Mouse (Mus musculus): Measurements from ENCODE around the gene Rsrc2. TPM values are rescaled to one million over a fixed set of nuclear protein-coding genes. Genes with fewer than 3 reads are reported as not detected.
A peak's percentile ranks its signal among the peaks of the same experiment; 100 is the strongest.
"Not testable (repeated sequence)": the region's sequence is repeated elsewhere in the genome, so short reads cannot be mapped to it uniquely, and the experiment has no call there.

The Rsrc2 gene
- 30.1 and 34.2 TPM in 2 replicates for polyA plus RNA-seq (2015; fragmentation: Nextera tagmentation; extraction: Ambion mirVana)

GRCm38 (mm10) chr5:123749065-123750064, at the start of gene Rsrc2, which contains the start of gene Kntc1:
Rsrc2 (minus strand) TSS chr5:123749414.
Kntc1 (plus strand) TSS chr5:123749716.
- under 1% methylated on average over 63 of the region's 63 CpGs for WGBS (ENCODE audit: insufficient replicate concordance)

GRCm38 (mm10) chr5:123793081-123793480, 43.9 kb upstream of the Rsrc2 start:
- Histone ChIP-seq H3K4me2 (no peak overlapping the region), H3K9me3 (replicated peaks) (no peaks in the 10 kb centered on the region), H3K27me3 (no peaks in the 10 kb centered on the region), H3K4me3 (replicated peaks) (no peak overlapping the region), H3K9ac (no peak overlapping the region), H3K27ac (replicated peaks) (no peak overlapping the region), H3K36me3 (replicated peaks) (peaks cover 97% of the 10 kb centered on the region), H3K4me1 (replicated peaks) (no peaks in the 10 kb centered on the region)
- ATAC-seq (ENCODE audit: insufficient read depth), result no peak
- WGBS (ENCODE audit: insufficient replicate concordance), result 69% methylated on average over 2 of the region's 2 CpGs

More at GRCm38 (mm10) chr5:123749065-123750064, at the start of gene Rsrc2, which contains the start of gene Kntc1:
- Histone ChIP-seq H3K27ac (replicated peaks) (peak within 1 kb of the TSS; percentile 99), H3K9me3 (replicated peaks) (no peaks in the 10 kb centered on the region), H3K9ac (peak within 1 kb of the TSS; percentile 76), H3K4me1 (replicated peaks) (peaks cover 52% of the 10 kb centered on the region), H3K4me2 (peak within 1 kb of the TSS; percentile 72), H3K27me3 (no peaks in the 10 kb centered on the region), H3K36me3 (replicated peaks) (peaks cover 43% of the 10 kb centered on the region), H3K4me3 (replicated peaks) (peak within 1 kb of the TSS; percentile 72)
- ATAC-seq (ENCODE audit: insufficient read depth), result peak; percentile 87

GRCm38 (mm10) chr5:123788976-123789375, 39.8 kb upstream of the Rsrc2 start:
- H3K9ac ChIP-seq, result no peak overlapping the region
- no peak overlapping the region for H3K4me2 ChIP-seq
- H3K27me3 ChIP-seq, result no peaks in the 10 kb centered on the region
- 86% methylated on average over 7 of the region's 7 CpGs for WGBS (ENCODE audit: insufficient replicate concordance)
- no peak overlapping the region for H3K4me3 ChIP-seq (replicated peaks)
- H3K9me3 ChIP-seq (replicated peaks), result no peaks in the 10 kb centered on the region
- H3K27ac ChIP-seq (replicated peaks), result no peak overlapping the region
- H3K4me1 ChIP-seq (replicated peaks), result no peaks in the 10 kb centered on the region
- H3K36me3 ChIP-seq (replicated peaks), result peaks cover 97% of the 10 kb centered on the region
- no peak for ATAC-seq (ENCODE audit: insufficient read depth)

GRCm38 (mm10) chr5:123781864-123782263, 32.6 kb upstream of the Rsrc2 start:
- H3K9ac ChIP-seq, result no peak overlapping the region
- no peaks in the 10 kb centered on the region for H3K4me1 ChIP-seq (replicated peaks)
- ATAC-seq (ENCODE audit: insufficient read depth), result no peak
- no peaks in the 10 kb centered on the region for H3K9me3 ChIP-seq (replicated peaks)
- peaks cover 99% of the 10 kb centered on the region for H3K36me3 ChIP-seq (replicated peaks)
- no peaks in the 10 kb centered on the region for H3K27me3 ChIP-seq
- no peak overlapping the region for H3K4me3 ChIP-seq (replicated peaks)
- 83% methylated on average over 4 of the region's 4 CpGs for WGBS (ENCODE audit: insufficient replicate concordance)
- no peak overlapping the region for H3K27ac ChIP-seq (replicated peaks)
- H3K4me2 ChIP-seq, result no peak overlapping the region

- no peak overlapping the region for H3K4me2 ChIP-seq
- no peak overlapping the region for H3K27ac ChIP-seq (replicated peaks)
- no peak overlapping the region for H3K9ac ChIP-seq
- H3K27me3 ChIP-seq, result no peaks in the 10 kb centered on the region
- peaks cover 99% of the 10 kb centered on the region for H3K36me3 ChIP-seq (replicated peaks)
- WGBS (ENCODE audit: insufficient replicate concordance), result 84% methylated on average over 8 of the region's 8 CpGs
- no peak overlapping the region for H3K4me3 ChIP-seq (replicated peaks)
- no peaks in the 10 kb centered on the region for H3K9me3 ChIP-seq (replicated peaks)
- no peaks in the 10 kb centered on the region for H3K4me1 ChIP-seq (replicated peaks)
- ATAC-seq (ENCODE audit: insufficient read depth), result no peak
These were observed 31.5 kb upstream of the Rsrc2 start for GRCm38 (mm10) chr5:123780716-123781115.

- WGBS (ENCODE audit: insufficient replicate concordance), result 78% methylated on average over 9 of the region's 9 CpGs
- Histone ChIP-seq H3K4me1 (replicated peaks) (no peaks in the 10 kb centered on the region), H3K4me3 (replicated peaks) (no peak overlapping the region), H3K27me3 (no peaks in the 10 kb centered on the region), H3K9me3 (replicated peaks) (no peaks in the 10 kb centered on the region), H3K36me3 (replicated peaks) (peaks cover 99% of the 10 kb centered on the region), H3K4me2 (no peak overlapping the region), H3K9ac (no peak overlapping the region), H3K27ac (replicated peaks) (no peak overlapping the region)
- no peak for ATAC-seq (ENCODE audit: insufficient read depth)
These were observed 24.2 kb upstream of the Rsrc2 start for GRCm38 (mm10) chr5:123773441-123773840.

GRCm38 (mm10) chr5:123766455-123766854, 17.2 kb upstream of the Rsrc2 start:
- H3K27me3 ChIP-seq; ATAC-seq (ENCODE audit: insufficient read depth); H3K9ac ChIP-seq; H3K4me1 ChIP-seq (replicated peaks); H3K4me2 ChIP-seq; H3K9me3 ChIP-seq (replicated peaks); H3K27ac ChIP-seq (replicated peaks); H3K4me3 ChIP-seq (replicated peaks): not testable (repeated sequence)
- WGBS (ENCODE audit: insufficient replicate concordance), result 91% methylated on average over 11 of the region's 11 CpGs
- peaks cover 94% of the 10 kb centered on the region for H3K36me3 ChIP-seq (replicated peaks)

GRCm38 (mm10) chr5:123765506-123765905, 16.3 kb upstream of the Rsrc2 start:
- Histone ChIP-seq H3K4me3 (replicated peaks) (no peak overlapping the region), H3K36me3 (replicated peaks) (peaks cover 93% of the 10 kb centered on the region), H3K9ac (no peak overlapping the region), H3K4me2 (no peak overlapping the region), H3K9me3 (replicated peaks) (no peaks in the 10 kb centered on the region), H3K4me1 (replicated peaks) (no peaks in the 10 kb centered on the region), H3K27ac (replicated peaks) (no peak overlapping the region), H3K27me3 (no peaks in the 10 kb centered on the region)
- no peak for ATAC-seq (ENCODE audit: insufficient read depth)
- 79% methylated on average over 11 of the region's 11 CpGs for WGBS (ENCODE audit: insufficient replicate concordance)

- H3K27ac ChIP-seq (replicated peaks), result peak overlapping the region; percentile 99
- peak overlapping the region; percentile 76 for H3K9ac ChIP-seq
- H3K9me3 ChIP-seq (replicated peaks), result no peaks in the 10 kb centered on the region
- peak overlapping the region; percentile 72 for H3K4me2 ChIP-seq
- ATAC-seq (ENCODE audit: insufficient read depth), result peak; percentile 4
- no peaks in the 10 kb centered on the region for H3K27me3 ChIP-seq
- under 1% methylated on average over 18 of the region's 18 CpGs for WGBS (ENCODE audit: insufficient replicate concordance)
- H3K4me3 ChIP-seq (replicated peaks), result peak overlapping the region; percentile 72
- H3K4me1 ChIP-seq (replicated peaks), result peaks cover 52% of the 10 kb centered on the region
- H3K36me3 ChIP-seq (replicated peaks), result peaks cover 43% of the 10 kb centered on the region
These were observed 712 bp downstream of the Rsrc2 start for GRCm38 (mm10) chr5:123748339-123749064.

GRCm38 (mm10) chr5:123747604-123748003, 1.6 kb downstream of the Rsrc2 start:
- H3K27ac ChIP-seq (replicated peaks), result peak overlapping the region; percentile 30; the same call in 1 of the 2 replicates
- no peaks in the 10 kb centered on the region for H3K27me3 ChIP-seq
- H3K4me2 ChIP-seq, result peak overlapping the region; percentile 72
- ATAC-seq (ENCODE audit: insufficient read depth), result no peak
- WGBS (ENCODE audit: insufficient replicate concordance), result 24% methylated on average over 7 of the region's 7 CpGs
- H3K9me3 ChIP-seq (replicated peaks), result no peaks in the 10 kb centered on the region
- peak overlapping the region; percentile 48 for H3K9ac ChIP-seq
- peaks cover 49% of the 10 kb centered on the region for H3K4me1 ChIP-seq (replicated peaks)
- peaks cover 45% of the 10 kb centered on the region for H3K36me3 ChIP-seq (replicated peaks)
- H3K4me3 ChIP-seq (replicated peaks), result peak overlapping the region; percentile 72

GRCm38 (mm10) chr5:123746253-123746652, 3.0 kb downstream of the Rsrc2 start:
- no peaks in the 10 kb centered on the region for H3K9me3 ChIP-seq (replicated peaks)
- H3K36me3 ChIP-seq (replicated peaks), result peaks cover 49% of the 10 kb centered on the region
- H3K27ac ChIP-seq (replicated peaks), result no peak overlapping the region
- H3K4me1 ChIP-seq (replicated peaks), result peaks cover 36% of the 10 kb centered on the region
- H3K9ac ChIP-seq, result peak overlapping the region; percentile 1; the same call in 1 of the 2 replicates
- H3K27me3 ChIP-seq, result no peaks in the 10 kb centered on the region
- no peak for ATAC-seq (ENCODE audit: insufficient read depth)
- peak overlapping the region; percentile 72 for H3K4me2 ChIP-seq
- H3K4me3 ChIP-seq (replicated peaks), result peak overlapping the region; percentile 72
